ENCODE assay signal across 8 mouse cellular contexts in the genomic region with DNA sequence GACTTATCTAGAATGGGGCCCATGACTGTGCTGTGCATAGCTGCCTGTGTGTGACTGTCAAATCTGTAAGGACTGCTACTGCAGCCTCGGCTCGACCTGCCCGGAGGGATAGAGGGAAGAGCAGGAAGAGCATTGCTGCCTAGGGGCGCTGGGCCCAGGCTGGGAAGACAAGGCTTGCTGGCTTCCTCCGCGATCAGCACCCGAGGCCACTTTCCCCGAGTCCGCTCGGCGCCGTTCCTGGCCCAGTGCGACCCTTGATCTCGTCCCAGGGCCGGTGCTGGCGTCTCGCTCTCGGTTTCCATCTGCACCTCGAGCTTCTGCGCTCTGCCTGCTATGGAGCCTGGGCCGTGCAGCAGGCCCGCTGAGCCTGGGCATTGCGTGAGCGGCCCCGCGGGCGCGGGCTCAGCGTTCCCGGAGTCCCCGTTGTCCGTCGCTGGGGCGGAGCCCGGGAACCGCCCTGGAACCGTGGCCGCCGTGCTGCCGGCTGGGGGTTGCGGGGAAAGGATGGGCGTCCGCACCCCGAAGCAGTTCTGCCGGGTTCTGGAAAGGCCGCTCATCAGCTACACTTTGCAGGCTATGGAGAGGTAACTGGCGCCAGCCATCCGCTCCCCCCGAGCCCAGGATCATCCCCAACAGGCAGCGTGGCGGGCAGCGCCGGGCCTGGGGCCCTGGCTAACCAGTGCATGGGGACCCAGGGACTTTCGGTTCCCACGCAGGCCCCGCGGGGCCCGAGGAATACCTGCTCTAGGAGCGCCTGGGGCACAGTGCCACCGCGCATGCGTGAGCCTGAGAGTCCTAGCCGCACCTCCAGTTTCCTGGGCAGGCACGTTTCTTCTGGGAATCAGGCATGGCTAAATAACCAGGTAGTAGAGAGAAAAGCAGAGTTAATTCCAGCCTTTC. TPM values are rescaled to one million over a fixed set of nuclear protein-coding genes. Genes with fewer than 3 reads are reported as not detected.
DNase-seq lines count a peak whose midpoint lies in the region; ATAC-seq and TF ChIP-seq lines count a peak whose summit lies in the region.

Gene Ispd, plus strand, starts transcription at position 10 of the 900 bp plus-strand sequence.
Gene D630036H23Rik, minus strand, starts transcription at position 741 of the 900 bp plus-strand sequence.

- peak; percentile 34; the same call in 1 of the 2 replicates for TF ChIP-seq POLR2A in bone marrow, adult 2 months (IDR thresholded peaks at IDR 0.05; ENCODE audit: borderline replicate concordance, control insufficient read depth, low read depth, low read length)
- TF ChIP-seq POLR2A in limb, embryonic 14.5 days (IDR thresholded peaks at IDR 0.05; ENCODE audit: borderline replicate concordance, extremely low read depth, insufficient read depth, insufficient read length), result peak; percentile 81; the same call in 1 of the 2 replicates
- TF ChIP-seq POLR2A in spleen, adult 2 months (IDR thresholded peaks at IDR 0.05; ENCODE audit: low read depth, low read length), result no peak

- H3K27me3 ChIP-seq in embryonic facial prominence, embryonic 14.5 days (replicated peaks; ENCODE audit: control insufficient read depth, insufficient read depth, low read length), result no peaks in the 10 kb centered on the region
- no peaks in the 10 kb centered on the region for H3K27me3 ChIP-seq in heart, embryonic 10.5 days (ENCODE audit: insufficient read depth, poor library complexity, severe bottlenecking)
- H3K27me3 ChIP-seq in kidney, embryonic 14.5 days (ENCODE audit: control insufficient read depth, insufficient read depth, low read length), result no peaks in the 10 kb centered on the region
- no peaks in the 10 kb centered on the region for H3K27me3 ChIP-seq in limb, embryonic 14.5 days (ENCODE audit: control insufficient read depth, insufficient read depth, low read length)
- no peaks in the 10 kb centered on the region for H3K27me3 ChIP-seq in midbrain, embryonic 16.5 days (ENCODE audit: control insufficient read depth, insufficient read depth, low read depth, low read length)
- no peaks in the 10 kb centered on the region for H3K27me3 ChIP-seq in spleen, adult 2 months (ENCODE audit: control insufficient read depth, insufficient read depth, low read length)

- ATAC-seq in embryonic facial prominence, embryonic 14.5 days (ENCODE audit: low read depth), result peak; percentile 92
- ATAC-seq in kidney, embryonic 14.5 days (ENCODE audit: low FRiP score, low TSS enrichment), result peak; percentile 94
- ATAC-seq in limb, embryonic 14.5 days (ENCODE audit: low FRiP score, low read depth), result peak; percentile 88
- ATAC-seq in midbrain, embryonic 16.5 days, result peak; percentile 96

- peak; percentile 70 to 74 for DNase-seq in B cell, adult 2 months
- DNase-seq in embryonic facial prominence, embryonic 14.5 days (ENCODE audit: low spot score), result peak; percentile 93
- peak; percentile 93 for DNase-seq in heart, embryonic 10.5 days (ENCODE audit: low spot score)
- peak; percentile 84 for DNase-seq in limb, embryonic 14.5 days (ENCODE audit: low spot score)
- DNase-seq in spleen, adult 2 months (ENCODE audit: low read depth in 1 of 2, low spot score in 2 of 2), result peak; percentile 5 to 70

- H3K27ac ChIP-seq in bone marrow, adult 2 months (ENCODE audit: control insufficient read depth, insufficient read depth, low read depth, low read length, poor library complexity), result peak within 1 kb of the TSS; percentile 63
- H3K27ac ChIP-seq in embryonic facial prominence, embryonic 14.5 days (replicated peaks; ENCODE audit: low read depth, low read length), result peak within 1 kb of the TSS; percentile 98
- H3K27ac ChIP-seq in heart, embryonic 10.5 days, result peak within 1 kb of the TSS; percentile 99
- H3K27ac ChIP-seq in kidney, embryonic 14.5 days (ENCODE audit: low read depth, low read length), result peak within 1 kb of the TSS; percentile 96
- H3K27ac ChIP-seq in limb, embryonic 14.5 days (replicated peaks; ENCODE audit: low read depth, low read length), result peak within 1 kb of the TSS; percentile 96
- peak within 1 kb of the TSS; percentile 98 for H3K27ac ChIP-seq in midbrain, embryonic 16.5 days (ENCODE audit: low read length)
- H3K27ac ChIP-seq in spleen, adult 2 months (ENCODE audit: insufficient read depth, low read length), result peak within 1 kb of the TSS; percentile 73

- no peaks in the 10 kb centered on the region for H3K9me3 ChIP-seq in embryonic facial prominence, embryonic 14.5 days (ENCODE audit: control insufficient read depth, low read length)
- H3K9me3 ChIP-seq in heart, embryonic 10.5 days, result no peaks in the 10 kb centered on the region
- no peaks in the 10 kb centered on the region for H3K9me3 ChIP-seq in kidney, embryonic 14.5 days (ENCODE audit: control insufficient read depth, low read length)
- H3K9me3 ChIP-seq in limb, embryonic 14.5 days (ENCODE audit: control insufficient read depth, low read length), result no peaks in the 10 kb centered on the region
- no peaks in the 10 kb centered on the region for H3K9me3 ChIP-seq in midbrain, embryonic 16.5 days (replicated peaks; ENCODE audit: control insufficient read depth, low read length, poor library complexity, severe bottlenecking)

- no peak for TF ChIP-seq CTCF in bone marrow, adult 2 months (IDR thresholded peaks at IDR 0.05; ENCODE audit: control insufficient read depth, insufficient read depth, low read length)
- TF ChIP-seq CTCF in spleen, adult 2 months (IDR thresholded peaks at IDR 0.05; ENCODE audit: extremely low read depth, insufficient read depth, insufficient read length, insufficient replicate concordance), result no peak

- H3K9ac ChIP-seq in embryonic facial prominence, embryonic 14.5 days (ENCODE audit: low read depth, low read length), result peak within 1 kb of the TSS; percentile 97
- peak within 1 kb of the TSS; percentile 94 for H3K9ac ChIP-seq in kidney, embryonic 14.5 days (ENCODE audit: low read depth, low read length)
- H3K9ac ChIP-seq in limb, embryonic 14.5 days (ENCODE audit: low read depth, low read length, severe bottlenecking), result peak within 1 kb of the TSS; percentile 96
- peak within 1 kb of the TSS; percentile 98 for H3K9ac ChIP-seq in midbrain, embryonic 16.5 days (ENCODE audit: low read depth, low read length)

- WGBS in bone marrow, adult 2 months, result under 1% methylated on average over 64 of the region's 64 CpGs
- under 1% methylated on average over 52 of the region's 64 CpGs for WGBS in embryonic facial prominence, embryonic 14.5 days
- under 1% methylated on average over 64 of the region's 64 CpGs for WGBS in heart, embryonic 10.5 days
- under 1% methylated on average over 59 of the region's 64 CpGs for WGBS in kidney, embryonic 14.5 days
- under 1% methylated on average over 57 of the region's 64 CpGs for WGBS in limb, embryonic 14.5 days
- under 1% methylated on average over 56 of the region's 64 CpGs for WGBS in midbrain, embryonic 16.5 days
- WGBS in spleen, adult 2 months, result 2% methylated on average over 64 of the region's 64 CpGs

- no peaks in the 10 kb centered on the region; the same call in 1 of the 2 replicates for H3K4me1 ChIP-seq in bone marrow, adult 2 months (ENCODE audit: control insufficient read depth, insufficient read depth, low read length)
- peaks cover 22% of the 10 kb centered on the region for H3K4me1 ChIP-seq in embryonic facial prominence, embryonic 14.5 days (ENCODE audit: control insufficient read depth, insufficient read depth, low read length)
- peaks cover 9% of the 10 kb centered on the region; the same call in 1 of the 2 replicates for H3K4me1 ChIP-seq in heart, embryonic 10.5 days
- H3K4me1 ChIP-seq in kidney, embryonic 14.5 days (ENCODE audit: control insufficient read depth, insufficient read depth, low read length), result peaks cover 15% of the 10 kb centered on the region; the same call in 1 of the 2 replicates
- H3K4me1 ChIP-seq in limb, embryonic 14.5 days (ENCODE audit: control insufficient read depth, insufficient read depth, low read length), result peaks cover 10% of the 10 kb centered on the region; the same call in 1 of the 2 replicates
- peaks cover 5% of the 10 kb centered on the region; the same call in 1 of the 2 replicates for H3K4me1 ChIP-seq in midbrain, embryonic 16.5 days (ENCODE audit: control insufficient read depth, insufficient read depth, low read length)
- no peaks in the 10 kb centered on the region; the same call in none of the 2 replicates for H3K4me1 ChIP-seq in spleen, adult 2 months (ENCODE audit: control insufficient read depth, insufficient read depth, insufficient read length)

- peak within 1 kb of the TSS; percentile 85 for H3K4me2 ChIP-seq in embryonic facial prominence, embryonic 14.5 days (ENCODE audit: low read depth, low read length)
- peak within 1 kb of the TSS; percentile 62 for H3K4me2 ChIP-seq in kidney, embryonic 14.5 days (replicated peaks; ENCODE audit: low read depth, low read length)
- peak within 1 kb of the TSS; percentile 65 for H3K4me2 ChIP-seq in limb, embryonic 14.5 days (replicated peaks; ENCODE audit: low read depth, low read length, severe bottlenecking)
- peak within 1 kb of the TSS; percentile 85 for H3K4me2 ChIP-seq in midbrain, embryonic 16.5 days (ENCODE audit: low read length)

- peak within 1 kb of the TSS; percentile 66 for H3K4me3 ChIP-seq in bone marrow, adult 2 months (replicated peaks; ENCODE audit: control insufficient read depth, low read depth, low read length)
- H3K4me3 ChIP-seq in embryonic facial prominence, embryonic 14.5 days (ENCODE audit: low read depth, low read length), result peak within 1 kb of the TSS; percentile 67
- peak within 1 kb of the TSS; percentile 84 for H3K4me3 ChIP-seq in heart, embryonic 10.5 days
- H3K4me3 ChIP-seq in kidney, embryonic 14.5 days (ENCODE audit: low read length), result peak within 1 kb of the TSS; percentile 39
- peak within 1 kb of the TSS; percentile 53 for H3K4me3 ChIP-seq in limb, embryonic 14.5 days (replicated peaks; ENCODE audit: low read length)
- peak within 1 kb of the TSS; percentile 65 for H3K4me3 ChIP-seq in midbrain, embryonic 16.5 days (ENCODE audit: low read depth, low read length)
- peak within 1 kb of the TSS; percentile 80 for H3K4me3 ChIP-seq in spleen, adult 2 months (ENCODE audit: extremely low read depth, insufficient read depth, insufficient read length)

- H3K36me3 ChIP-seq in embryonic facial prominence, embryonic 14.5 days (ENCODE audit: control insufficient read depth, insufficient read depth, low read length), result no peaks in the 10 kb centered on the region
- no peaks in the 10 kb centered on the region for H3K36me3 ChIP-seq in heart, embryonic 10.5 days
- H3K36me3 ChIP-seq in kidney, embryonic 14.5 days (ENCODE audit: control insufficient read depth, insufficient read depth, low read length), result no peaks in the 10 kb centered on the region
- no peaks in the 10 kb centered on the region for H3K36me3 ChIP-seq in limb, embryonic 14.5 days (ENCODE audit: control insufficient read depth, insufficient read depth, low read length)
- no peaks in the 10 kb centered on the region for H3K36me3 ChIP-seq in midbrain, embryonic 16.5 days (ENCODE audit: control insufficient read depth, insufficient read depth, low read length)
- no peaks in the 10 kb centered on the region for H3K36me3 ChIP-seq in spleen, adult 2 months (ENCODE audit: control insufficient read depth, insufficient read depth, low read length)

RNA-seq across cellular contexts. Expression of gene Ispd, which starts in this region (rescaled TPM):
- 0.75 and 1.4 TPM in 2 replicates for polyA plus RNA-seq in bone marrow, adult 2 months (2011; ENCODE audit: insufficient read depth, insufficient read length, low replicate concordance, missing spikeins)
- polyA plus RNA-seq in embryonic facial prominence, embryonic 14.5 days (2014; fragmentation: Nextera tagmentation; extraction: Ambion mirVana), result 11.4 and 13.6 TPM in 2 replicates
- polyA plus RNA-seq in heart, embryonic 10.5 days (2016; fragmentation: Nextera tagmentation; extraction: Ambion mirVana), result 9.9 and 10.2 TPM in 2 replicates
- 12.5 and 16.7 TPM in 2 replicates for polyA plus RNA-seq in kidney, embryonic 14.5 days (2014; fragmentation: Nextera tagmentation; extraction: Ambion mirVana)
- polyA plus RNA-seq in limb, embryonic 14.5 days (2012; rRNA removed), result 2.7 and 3.0 TPM in 2 replicates
- 9.6 and 10.9 TPM in 2 replicates for polyA plus RNA-seq in limb, embryonic 14.5 days (2014; fragmentation: Nextera tagmentation; extraction: Ambion mirVana)
- 11.0 and 11.9 TPM in 2 replicates for polyA plus RNA-seq in midbrain, embryonic 16.5 days (2015; fragmentation: Nextera tagmentation; extraction: Ambion mirVana)
- polyA plus RNA-seq in spleen, adult 2 months (2012; rRNA removed), result 0.54 and 0.60 TPM in 2 replicates

RNA-seq across cellular contexts. Expression of gene D630036H23Rik, which starts in this region (rescaled TPM):
- polyA plus RNA-seq in bone marrow, adult 2 months (2011; ENCODE audit: insufficient read depth, insufficient read length, low replicate concordance, missing spikeins), result not detected in 2 replicates
- polyA plus RNA-seq in embryonic facial prominence, embryonic 14.5 days (2014; fragmentation: Nextera tagmentation; extraction: Ambion mirVana), result 1.3 and 3.3 TPM in 2 replicates
- 0.62 and 0.88 TPM in 2 replicates for polyA plus RNA-seq in heart, embryonic 10.5 days (2016; fragmentation: Nextera tagmentation; extraction: Ambion mirVana)
- polyA plus RNA-seq in kidney, embryonic 14.5 days (2014; fragmentation: Nextera tagmentation; extraction: Ambion mirVana), result 0.77 and 2.8 TPM in 2 replicates
- polyA plus RNA-seq in limb, embryonic 14.5 days (2012; rRNA removed), result 0.99 and 1.3 TPM in 2 replicates
- polyA plus RNA-seq in limb, embryonic 14.5 days (2014; fragmentation: Nextera tagmentation; extraction: Ambion mirVana), result 1.6 and 2.2 TPM in 2 replicates
- 2.6 and 3.4 TPM in 2 replicates for polyA plus RNA-seq in midbrain, embryonic 16.5 days (2015; fragmentation: Nextera tagmentation; extraction: Ambion mirVana)
- 0.32 and 0.69 TPM in 2 replicates for polyA plus RNA-seq in spleen, adult 2 months (2012; rRNA removed)

Comparison
In these comparisons a context has a peak if more than half of its experiments do, and no peak if none do; other contexts are left out.
1. Peak in every context shown above with its lines: DNase-seq, ATAC-seq, H3K4me3 ChIP-seq and H3K27ac ChIP-seq.
2. Peak in DNase-seq, H3K4me3 ChIP-seq and H3K27ac ChIP-seq in spleen, adult 2 months; RNA of the genes that start here not detected or under 1 TPM.
3. DNase-seq: peak in every context shown above with its lines; median percentile 93 in embryonic facial prominence, embryonic 14.5 days; 93 in heart, embryonic 10.5 days; 84 in limb, embryonic 14.5 days; 72 in B cell, adult 2 months; 38 in spleen, adult 2 months.